Mouse (Mus musculus): ENCODE data around the gene Fam136a.

GRCm38 (mm10) chr6:86399995-86400394 is 34.5 kb downstream of the Fam136a start:
- TF ChIP-seq GATA1 (IDR thresholded peaks at IDR 0.05; ENCODE audit: borderline replicate concordance, low read length): no peak
- no peak for TF ChIP-seq FLI1 (IDR thresholded peaks at IDR 0.05; ENCODE audit: low read length)
